Mouse (Mus musculus) kidney, embryonic 14.5 days (tissue): ENCODE measurements around the gene Gm21970. TPM values are rescaled to one million over a fixed set of nuclear protein-coding genes. Genes with fewer than 3 reads are reported as not detected.

Experiments
- ATAC-seq: fragments of 200-750 bp; cut with Nextera tagmentation; 2 replicates; pipeline ENCODE4 v1.8.0; 2017; ENCODE audit warnings: moderate number of reproducible peaks, mild to moderate bottlenecking, moderate TSS enrichment, moderate library complexity; ENCODE audit not compliant: low FRiP score, low TSS enrichment
- H3K27ac ChIP-seq: fragments of 300-500 bp; sonication (generic); 2 replicates; pipeline ENCODE4 v1.5.1; 2014; ENCODE audit warnings: low read depth, mild to moderate bottlenecking, low read length, moderate library complexity, mixed read lengths
- H3K27me3 ChIP-seq: fragments of 300-500 bp; sonication (generic); 2 replicates; pipeline ENCODE4 v1.6.1; 2014; ENCODE audit warnings: mild to moderate bottlenecking, low read length; ENCODE audit not compliant: control insufficient read depth, insufficient read depth
- H3K36me3 ChIP-seq: fragments of 300-500 bp; sonication (generic); 2 replicates; pipeline ENCODE4 v1.6.1; 2014; ENCODE audit warnings: low read length, mixed read lengths; ENCODE audit not compliant: control insufficient read depth, insufficient read depth
- H3K4me1 ChIP-seq: fragments of 300-500 bp; sonication (generic); 2 replicates; pipeline ENCODE4 v1.6.1; 2014; ENCODE audit warnings: low read length, mixed read lengths; ENCODE audit not compliant: control insufficient read depth, insufficient read depth
- H3K4me2 ChIP-seq: fragments of 300-500 bp; sonication (generic); replicated peaks from 2 replicates; pipeline ENCODE4 v1.6.1; 2014; ENCODE audit warnings: low read depth, mild to moderate bottlenecking, low read length
- H3K4me3 ChIP-seq: fragments of 300-500 bp; sonication (generic); 2 replicates; pipeline ENCODE4 v1.5.1; 2014; ENCODE audit warnings: mild to moderate bottlenecking, low read length
- H3K9ac ChIP-seq: fragments of 300-500 bp; sonication (generic); 2 replicates; pipeline ENCODE4 v1.6.1; 2014; ENCODE audit warnings: low read depth, mild to moderate bottlenecking, low read length, moderate library complexity
- H3K9me3 ChIP-seq: fragments of 300-500 bp; sonication (generic); 2 replicates; pipeline ENCODE4 v1.6.1; 2016; ENCODE audit warnings: low read length; ENCODE audit not compliant: control insufficient read depth
- WGBS: fragments of 180-500 bp; shearing (Covaris S2); extraction: QIAGEN DNeasy Blood & Tissue Kit; methylation state at CpG from one replicate; pipeline ENCODE4 v1.1.7; 2014; 5-methylcytosine and 5-hydroxymethylcytosine counted together
- polyA plus RNA-seq: library from polyadenylated mRNA; unstranded; fragments of >200 nt; fragmentation: Nextera tagmentation; extraction: Ambion mirVana; gene quantifications from 2 replicates; pipeline ENCODE4 v1.2.1, GENCODE M21; 2014

Gene Gm21970
- polyA plus RNA-seq, 1 experiment from 2014 or later = not detected

GRCm38 (mm10) chr16:91448895-91449294 lies 57.4 kb downstream of the Gm21970 start:
- H3K4me2 ChIP-seq = no peak overlapping the region
- H3K9ac ChIP-seq = no peak overlapping the region
- H3K4me3 ChIP-seq = no peak overlapping the region
- H3K27ac ChIP-seq = no peak overlapping the region
- H3K4me1 ChIP-seq = no peaks in the 10 kb centered on the region
- no peaks in the 10 kb centered on the region for H3K9me3 ChIP-seq
- no peak for ATAC-seq
- H3K27me3 ChIP-seq = no peaks in the 10 kb centered on the region
- no peaks in the 10 kb centered on the region for H3K36me3 ChIP-seq
- 83% methylated on average over 7 of the region's 7 CpGs for WGBS

DNA sequence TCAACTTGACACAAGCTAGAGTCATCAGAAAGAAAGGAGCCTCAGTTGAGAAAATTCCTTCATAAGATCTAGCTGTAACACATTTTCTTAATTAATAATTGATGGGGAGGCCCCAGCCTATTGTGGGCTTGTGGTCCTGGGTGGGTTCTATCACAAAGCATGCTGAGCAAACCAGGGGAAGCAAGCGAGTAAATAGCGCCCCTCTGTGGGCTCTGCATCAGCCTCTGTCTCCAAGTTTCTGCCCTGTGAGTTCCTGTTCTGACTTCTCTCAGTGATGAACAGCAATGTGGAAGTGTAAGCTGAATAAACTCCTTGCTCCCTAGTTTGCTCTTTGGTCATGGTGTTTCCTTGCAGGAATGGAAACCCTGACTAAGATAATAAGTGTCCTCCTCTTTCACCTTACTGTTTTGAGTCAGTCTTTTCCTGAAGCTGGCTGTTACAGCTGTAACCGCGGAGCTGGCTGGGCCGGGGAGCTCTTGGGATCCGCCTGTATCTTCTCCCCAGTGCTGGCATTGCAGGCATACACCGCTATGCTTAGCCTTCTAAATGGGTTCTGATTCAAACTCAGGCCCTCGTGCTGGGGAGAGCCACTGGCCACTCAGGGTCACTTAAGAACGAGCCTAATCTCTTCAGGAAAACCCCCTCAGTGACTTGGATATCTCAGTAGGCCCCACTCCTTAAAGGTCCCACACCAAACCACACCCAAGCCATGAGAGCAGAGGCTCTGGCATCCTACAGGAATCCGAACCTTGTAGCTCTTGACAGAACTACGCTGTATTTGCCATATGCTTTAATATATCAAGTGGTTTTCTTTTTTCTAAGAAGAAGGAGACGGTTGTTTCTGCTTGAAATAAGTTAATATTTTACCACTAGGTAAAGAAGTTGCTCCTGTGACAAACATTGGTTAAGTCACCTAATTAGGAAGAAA lies 58.9 kb downstream of the Gm21970 start:
- 88% methylated on average over 12 of the region's 12 CpGs for WGBS

DNA sequence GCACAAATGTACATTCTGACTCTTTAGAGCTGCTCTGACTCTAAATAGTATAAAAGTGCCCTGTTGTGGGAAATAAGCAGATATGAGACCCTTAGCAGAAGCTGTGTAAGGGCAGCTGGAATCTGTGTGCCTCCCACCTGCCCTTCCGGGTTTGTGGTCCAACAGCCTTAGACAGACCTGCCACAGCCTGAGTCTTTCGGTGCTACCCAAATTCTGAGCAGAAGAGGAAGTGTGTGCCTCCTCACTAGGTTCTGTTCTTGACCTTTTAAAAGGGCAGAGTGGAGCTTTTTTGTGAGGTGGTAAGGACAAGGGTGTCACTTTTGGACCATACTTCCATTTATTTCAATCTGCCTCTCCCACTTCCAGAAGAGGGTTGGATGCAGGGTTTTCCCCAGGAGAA lies 60.4 kb downstream of the Gm21970 start:
- no peak overlapping the region for H3K4me2 ChIP-seq
- H3K9me3 ChIP-seq = no peaks in the 10 kb centered on the region
- no peaks in the 10 kb centered on the region for H3K36me3 ChIP-seq
- H3K4me3 ChIP-seq = no peak overlapping the region
- H3K27me3 ChIP-seq = no peaks in the 10 kb centered on the region
- H3K9ac ChIP-seq = no peak overlapping the region
- no peak overlapping the region for H3K27ac ChIP-seq
- 87% methylated on average over 2 of the region's 2 CpGs for WGBS
- H3K4me1 ChIP-seq = no peaks in the 10 kb centered on the region
- no peak for ATAC-seq

More for the DNA sequence above, 58.9 kb downstream of the Gm21970 start:
- no peaks in the 10 kb centered on the region for H3K9me3 ChIP-seq
- no peak overlapping the region for H3K4me3 ChIP-seq
- H3K36me3 ChIP-seq = no peaks in the 10 kb centered on the region
- H3K4me1 ChIP-seq = no peaks in the 10 kb centered on the region
- H3K27me3 ChIP-seq = no peaks in the 10 kb centered on the region
- no peak for ATAC-seq
- H3K27ac ChIP-seq = no peak overlapping the region
- H3K9ac ChIP-seq = no peak overlapping the region
- H3K4me2 ChIP-seq = no peak overlapping the region

GRCm38 (mm10) chr16:91452363-91452896 lies 60.9 kb downstream of the Gm21970 start:
- Histone ChIP-seq H3K4me3 (no peak overlapping the region), H3K36me3 (no peaks in the 10 kb centered on the region), H3K27ac (no peak overlapping the region), H3K4me2 (no peak overlapping the region), H3K27me3 (no peaks in the 10 kb centered on the region), H3K9me3 (no peaks in the 10 kb centered on the region), H3K4me1 (no peaks in the 10 kb centered on the region), H3K9ac (no peak overlapping the region)
- no peak for ATAC-seq
- WGBS = 64% methylated on average over 6 of the region's 6 CpGs

GRCm38 (mm10) chr16:91455868-91456267 lies 64.3 kb downstream of the Gm21970 start:
- WGBS = 71% methylated on average over 4 of the region's 4 CpGs
- Histone ChIP-seq H3K9me3 (no peaks in the 10 kb centered on the region), H3K4me2 (no peak overlapping the region), H3K36me3 (no peaks in the 10 kb centered on the region), H3K9ac (no peak overlapping the region), H3K27me3 (no peaks in the 10 kb centered on the region), H3K4me3 (no peak overlapping the region), H3K4me1 (no peaks in the 10 kb centered on the region), H3K27ac (no peak overlapping the region)
- no peak for ATAC-seq

DNA sequence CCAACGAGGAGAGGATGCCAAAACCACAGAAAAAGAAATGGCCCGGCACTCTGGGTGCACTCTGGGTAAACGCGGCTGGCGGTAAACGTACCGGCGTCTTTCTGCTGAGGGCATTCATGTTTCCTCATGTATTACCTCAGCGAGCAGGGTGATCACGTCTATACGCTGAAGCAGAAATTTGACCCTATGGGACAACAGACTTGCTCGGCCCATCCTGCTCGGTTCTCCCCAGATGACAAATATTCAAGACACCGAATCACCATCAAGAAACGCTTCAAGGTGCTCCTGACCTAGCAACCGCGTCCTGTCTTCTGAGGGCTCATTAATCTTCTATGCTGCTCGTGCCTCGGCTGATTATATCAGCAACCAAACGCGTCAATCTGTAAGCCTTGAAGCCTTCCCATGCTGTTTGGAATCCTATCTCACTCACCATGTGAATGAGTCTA lies 66.8 kb downstream of the Gm21970 start:
- Histone ChIP-seq H3K9ac (no peak overlapping the region), H3K4me1 (no peaks in the 10 kb centered on the region), H3K36me3 (no peaks in the 10 kb centered on the region), H3K4me2 (no peak overlapping the region), H3K27ac (no peak overlapping the region), H3K9me3 (no peaks in the 10 kb centered on the region), H3K27me3 (no peaks in the 10 kb centered on the region), H3K4me3 (no peak overlapping the region)
- WGBS = 57% methylated on average over 21 of the region's 21 CpGs
- no peak for ATAC-seq

- no peak overlapping the region for H3K4me3 ChIP-seq
- H3K36me3 ChIP-seq = no peaks in the 10 kb centered on the region
- no peak for ATAC-seq
- no peaks in the 10 kb centered on the region for H3K27me3 ChIP-seq
- no peak overlapping the region for H3K27ac ChIP-seq
- H3K4me2 ChIP-seq = no peak overlapping the region
- H3K4me1 ChIP-seq = no peaks in the 10 kb centered on the region
- H3K9ac ChIP-seq = no peak overlapping the region
- no peaks in the 10 kb centered on the region for H3K9me3 ChIP-seq
- WGBS = 54% methylated on average over 5 of the region's 5 CpGs
Measured at GRCm38 (mm10) chr16:91458976-91459375, 67.5 kb downstream of the Gm21970 start.

DNA sequence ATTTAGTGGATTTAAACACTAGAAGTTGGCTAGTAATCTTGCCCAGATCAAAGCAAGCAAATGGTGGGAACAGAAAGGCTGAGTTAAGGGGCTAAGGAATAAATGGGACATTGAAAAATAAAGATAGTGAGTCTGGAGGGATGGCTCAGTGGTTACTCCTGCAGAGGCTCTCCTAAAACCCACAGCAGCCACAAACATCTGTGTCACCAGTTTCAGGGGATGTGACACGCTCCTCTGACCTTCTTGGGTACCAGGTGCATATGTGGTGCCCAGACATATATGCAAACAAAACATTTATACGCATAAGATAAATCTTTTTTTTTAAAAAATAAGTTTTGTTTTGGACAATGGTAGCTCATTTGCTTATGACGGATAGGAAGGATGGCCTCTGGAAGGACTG lies 67.9 kb downstream of the Gm21970 start:
- Histone ChIP-seq H3K27ac (no peak overlapping the region), H3K9ac (no peak overlapping the region), H3K36me3 (no peaks in the 10 kb centered on the region), H3K4me1 (no peaks in the 10 kb centered on the region), H3K4me2 (no peak overlapping the region), H3K4me3 (no peak overlapping the region), H3K9me3 (no peaks in the 10 kb centered on the region), H3K27me3 (no peaks in the 10 kb centered on the region)
- ATAC-seq = no peak
- WGBS = 93% methylated on average over 3 of the region's 3 CpGs

DNA sequence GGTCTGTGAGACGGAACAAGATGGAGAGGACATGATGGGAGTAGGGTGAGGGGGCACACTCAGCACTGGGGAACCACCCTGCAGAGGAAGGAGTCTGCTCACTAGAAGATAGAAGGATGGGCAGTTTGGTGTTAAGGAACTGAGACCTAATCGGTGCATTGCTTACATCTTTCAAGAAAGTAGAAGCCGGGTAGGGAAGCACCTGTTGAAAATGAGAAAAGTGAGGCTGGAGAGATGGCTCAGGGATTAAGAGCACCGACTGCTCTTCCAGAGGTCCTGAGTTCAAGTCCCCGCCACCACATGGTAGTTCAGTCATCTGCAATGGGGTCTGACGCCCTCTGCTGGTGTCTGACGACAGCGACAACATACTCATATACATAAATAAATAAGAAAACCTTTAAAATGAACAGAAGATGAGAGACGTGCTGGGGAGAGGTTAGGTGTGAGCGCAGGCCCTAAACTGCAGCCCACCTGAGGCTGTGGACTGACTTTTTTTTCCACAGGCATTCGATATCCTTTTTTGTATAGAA lies 68.4 kb downstream of the Gm21970 start:
- Histone ChIP-seq H3K27me3 (no peaks in the 10 kb centered on the region), H3K4me3 (no peak overlapping the region), H3K9ac (no peak overlapping the region), H3K27ac (no peak overlapping the region), H3K36me3 (no peaks in the 10 kb centered on the region), H3K9me3 (no peaks in the 10 kb centered on the region), H3K4me1 (no peaks in the 10 kb centered on the region), H3K4me2 (no peak overlapping the region)
- ATAC-seq = no peak
- WGBS = 77% methylated on average over 11 of the region's 11 CpGs
